Mouse (Mus musculus) hindbrain, embryonic 14.5 days (tissue): ENCODE data around the gene Vps45. TPM values are rescaled to one million over a fixed set of nuclear protein-coding genes. Genes with fewer than 3 reads are reported as not detected.

Experiments
- ATAC-seq: fragments of 200-750 bp; cut with Nextera tagmentation; 2 replicates; pipeline ENCODE4 v1.8.0; 2017; ENCODE audit warnings: moderate number of reproducible peaks, mild to moderate bottlenecking, moderate TSS enrichment, moderate library complexity; ENCODE audit not compliant: low FRiP score
- DNase-seq: peaks from one replicate; pipeline ENCODE4 v3.0.0-alpha.2; 2015; ENCODE audit warnings: low spot score
- H3K27ac ChIP-seq: fragments of 300-500 bp; sonication (generic); 2 replicates; pipeline ENCODE4 v1.5.1; 2014; ENCODE audit warnings: mild to moderate bottlenecking, moderate library complexity
- H3K27me3 ChIP-seq: fragments of 300-500 bp; sonication (generic); 2 replicates; pipeline ENCODE4 v1.6.1; 2014; ENCODE audit warnings: mild to moderate bottlenecking, low read length, mixed read lengths; ENCODE audit not compliant: control insufficient read depth, insufficient read depth
- H3K36me3 ChIP-seq: fragments of 300-500 bp; sonication (generic); replicated peaks from 2 replicates; pipeline ENCODE4 v1.6.1; 2014; ENCODE audit not compliant: control insufficient read depth, insufficient read depth
- H3K4me1 ChIP-seq: fragments of 300-500 bp; sonication (generic); replicated peaks from 2 replicates; pipeline ENCODE4 v1.6.1; 2014; ENCODE audit warnings: antibody characterized with exemption, low read length, mixed read lengths; ENCODE audit not compliant: control insufficient read depth, insufficient read depth
- H3K4me2 ChIP-seq: fragments of 300-500 bp; sonication (generic); replicated peaks from 2 replicates; pipeline ENCODE4 v1.6.1; 2014; ENCODE audit warnings: mild to moderate bottlenecking, moderate library complexity
- H3K4me3 ChIP-seq: fragments of 300-500 bp; sonication (generic); replicated peaks from 2 replicates; pipeline ENCODE4 v1.5.1; 2014; ENCODE audit warnings: mild to moderate bottlenecking, low read length
- H3K9ac ChIP-seq: fragments of 300-500 bp; sonication (generic); 2 replicates; pipeline ENCODE4 v1.6.1; 2014
- H3K9me3 ChIP-seq: fragments of 300-500 bp; sonication (generic); 2 replicates; pipeline ENCODE4 v1.6.1; 2016; ENCODE audit warnings: low read length; ENCODE audit not compliant: control insufficient read depth
- WGBS: fragments of 180-500 bp; shearing (Covaris S2); extraction: QIAGEN DNeasy Blood & Tissue Kit; methylation state at CpG from one replicate; pipeline ENCODE4 v1.1.7; 2014; 5-methylcytosine and 5-hydroxymethylcytosine counted together
- polyA plus RNA-seq: library from polyadenylated mRNA; unstranded; fragments of >200 nt; fragmentation: Nextera tagmentation; extraction: Ambion mirVana; gene quantifications from 2 replicates; pipeline ENCODE4 v1.2.1, GENCODE M21; 2014

Gene Vps45
- polyA plus RNA-seq, 1 experiment from 2014 or later, result 46.8 TPM

DNA sequence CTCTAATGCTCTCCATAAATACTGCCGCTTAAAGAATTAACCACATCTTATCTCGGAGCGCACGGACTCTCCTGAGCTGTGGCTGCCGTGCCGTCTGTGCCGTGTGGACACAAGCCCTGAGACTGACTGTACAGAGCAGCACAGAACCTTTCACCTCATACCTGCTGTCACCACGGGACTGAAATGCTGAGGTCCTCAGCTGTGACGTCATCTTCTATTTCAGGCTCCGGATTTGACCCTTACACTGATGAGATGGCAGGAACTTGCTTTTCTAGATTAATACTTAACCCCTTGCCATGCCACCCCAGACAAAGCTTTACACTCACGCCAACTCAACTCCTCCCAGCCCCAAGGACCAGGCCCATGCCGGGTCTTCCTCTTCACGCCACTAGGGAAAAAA, 35.9 kb upstream of the Vps45 start:
- Histone ChIP-seq H3K4me2 (no peak overlapping the region), H3K4me1 (no peaks in the 10 kb centered on the region), H3K9ac (no peak overlapping the region), H3K9me3 (no peaks in the 10 kb centered on the region), H3K27me3 (no peaks in the 10 kb centered on the region), H3K4me3 (no peak overlapping the region), H3K27ac (no peak overlapping the region), H3K36me3 (no peaks in the 10 kb centered on the region)
- ATAC-seq (no peak), DNase-seq (no peak)
- WGBS, result 86% methylated on average over 13 of the region's 13 CpGs

DNA sequence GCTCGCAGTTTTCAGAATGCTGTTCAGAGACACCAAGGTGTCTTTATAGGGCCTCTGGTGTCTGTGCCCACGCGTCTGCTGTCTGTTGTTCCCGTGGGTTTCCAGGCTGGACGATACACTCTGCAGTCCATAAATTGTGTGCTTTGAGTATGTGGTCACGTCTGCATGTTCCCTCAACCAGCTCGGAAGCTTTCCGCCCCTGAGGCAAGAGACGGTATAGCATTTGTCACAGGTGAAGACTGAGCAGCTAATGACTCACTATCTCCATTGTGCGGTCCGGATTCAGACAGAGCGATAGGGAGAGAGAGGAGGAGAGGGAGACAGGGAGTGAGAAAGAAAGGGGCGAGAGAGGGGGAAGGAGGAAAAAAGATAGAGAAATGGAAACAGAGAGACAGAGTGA, 35.2 kb upstream of the Vps45 start:
- 64% methylated on average over 13 of the region's 13 CpGs for WGBS
- Histone ChIP-seq H3K36me3 (no peaks in the 10 kb centered on the region), H3K27me3 (no peaks in the 10 kb centered on the region), H3K4me2 (no peak overlapping the region), H3K9me3 (no peaks in the 10 kb centered on the region), H3K4me1 (no peaks in the 10 kb centered on the region), H3K27ac (no peak overlapping the region), H3K9ac (no peak overlapping the region), H3K4me3 (no peak overlapping the region)
- ATAC-seq (no peak), DNase-seq (no peak)

DNA sequence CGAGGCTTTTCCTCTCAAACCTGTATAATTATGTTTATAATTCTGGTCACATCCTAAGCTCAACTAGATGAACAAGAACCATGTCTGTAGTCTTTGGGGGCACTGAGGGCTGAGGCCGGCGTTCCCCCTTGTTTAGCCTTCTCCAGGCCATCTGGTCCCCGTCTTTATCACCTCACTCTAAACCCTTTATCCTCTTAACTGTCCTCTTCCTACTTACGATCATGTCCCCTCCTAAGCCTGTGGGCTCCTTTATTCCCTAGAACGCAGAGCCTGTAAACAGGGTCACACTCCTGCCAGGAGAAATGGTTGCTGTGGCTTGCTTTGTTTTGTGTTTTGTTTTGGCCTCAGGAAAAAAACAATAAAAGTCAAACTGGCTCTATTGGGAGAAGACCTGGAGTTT, 33.7 kb upstream of the Vps45 start:
- no peaks in the 10 kb centered on the region for H3K9me3 ChIP-seq
- H3K4me2 ChIP-seq, result no peak overlapping the region
- DNase-seq, result no peak
- WGBS, result 76% methylated on average over 6 of the region's 6 CpGs
- no peaks in the 10 kb centered on the region for H3K27me3 ChIP-seq
- H3K27ac ChIP-seq, result no peak overlapping the region
- no peaks in the 10 kb centered on the region for H3K4me1 ChIP-seq
- no peaks in the 10 kb centered on the region for H3K36me3 ChIP-seq
- no peak overlapping the region for H3K4me3 ChIP-seq
- no peak for ATAC-seq
- H3K9ac ChIP-seq, result no peak overlapping the region

DNA sequence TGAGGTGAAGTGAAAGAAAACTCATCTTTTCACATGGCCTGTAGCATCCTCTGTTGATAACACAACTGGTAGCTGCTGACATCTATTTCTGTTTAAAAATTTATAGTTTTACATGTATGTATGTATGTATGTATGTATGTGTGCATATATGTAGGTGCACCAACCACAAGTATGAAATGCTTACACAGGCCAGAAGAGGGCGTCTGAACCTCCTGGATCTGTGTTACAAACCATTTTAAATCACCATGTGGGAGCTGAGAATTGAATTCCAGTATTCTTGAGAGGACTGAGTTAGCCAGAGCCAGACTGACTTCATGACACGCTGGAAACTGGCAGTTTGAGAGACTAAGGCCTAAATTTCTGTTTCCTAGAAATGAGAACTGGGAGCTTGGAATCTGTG, 32.9 kb upstream of the Vps45 start:
- no peak for ATAC-seq
- WGBS, result 72% methylated on average over 2 of the region's 2 CpGs
- H3K4me2 ChIP-seq, result no peak overlapping the region

DNA sequence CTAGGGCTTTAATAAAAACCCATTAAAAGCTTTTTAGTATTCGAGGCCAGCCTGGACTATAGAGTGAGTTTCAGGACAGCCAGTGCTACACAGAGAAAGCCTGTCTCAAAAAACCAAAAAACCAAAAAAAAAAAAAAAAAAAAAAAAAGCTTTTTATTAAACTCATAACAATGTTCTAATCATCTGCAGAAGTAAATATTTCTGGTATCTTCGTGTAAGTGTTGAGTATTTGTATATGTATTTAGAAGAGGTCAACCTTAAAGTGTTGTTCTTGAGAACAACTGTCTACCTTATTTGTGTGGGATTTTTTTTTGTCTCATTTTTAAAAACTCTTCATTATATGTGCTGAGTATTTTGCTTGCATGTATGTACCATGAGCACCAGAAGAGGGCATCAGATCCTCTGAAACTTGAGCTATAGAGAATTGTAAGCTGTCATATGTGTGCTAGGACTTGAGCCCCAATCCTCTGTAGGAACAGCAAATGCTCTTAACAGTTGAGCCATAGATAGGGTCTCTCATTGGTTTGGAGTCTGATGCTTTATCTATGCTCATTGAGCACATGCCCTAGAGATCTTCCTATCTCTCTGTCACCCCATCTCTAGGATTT, 31.7 kb upstream of the Vps45 start:
- ATAC-seq (no peak), DNase-seq (no peak)
- Histone ChIP-seq H3K27ac (no peak overlapping the region), H3K36me3 (no peaks in the 10 kb centered on the region), H3K4me3 (no peak overlapping the region), H3K4me2 (no peak overlapping the region), H3K4me1 (no peaks in the 10 kb centered on the region), H3K9me3 (no peaks in the 10 kb centered on the region), H3K27me3 (no peaks in the 10 kb centered on the region), H3K9ac (no peak overlapping the region)
- WGBS, result 76% methylated on average over 2 of the region's 2 CpGs

More for the DNA sequence above, 32.9 kb upstream of the Vps45 start:
- no peaks in the 10 kb centered on the region for H3K4me1 ChIP-seq
- no peak for DNase-seq
- H3K9ac ChIP-seq, result no peak overlapping the region
- no peaks in the 10 kb centered on the region for H3K9me3 ChIP-seq
- no peak overlapping the region for H3K4me3 ChIP-seq
- H3K27ac ChIP-seq, result no peak overlapping the region
- no peaks in the 10 kb centered on the region for H3K36me3 ChIP-seq
- no peaks in the 10 kb centered on the region for H3K27me3 ChIP-seq

DNA sequence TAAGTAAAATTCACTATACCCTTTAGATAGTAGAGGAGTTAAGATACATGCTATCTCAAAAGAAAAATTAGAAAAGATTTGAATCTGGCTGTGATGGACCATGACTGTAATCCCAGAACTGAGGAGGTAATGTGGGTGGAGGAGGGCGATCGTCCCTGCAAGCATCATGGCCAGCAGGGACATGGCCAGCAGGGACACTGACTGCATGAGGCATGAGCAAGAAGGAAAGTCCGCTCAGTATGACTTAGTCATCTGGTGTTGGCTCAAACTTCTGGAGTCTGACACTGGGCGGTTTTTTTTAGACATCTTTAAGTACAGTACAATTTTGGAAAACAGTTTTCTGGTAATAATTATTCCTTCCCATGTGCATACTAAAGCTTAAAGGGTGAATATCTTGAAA, 29.5 kb upstream of the Vps45 start:
- Histone ChIP-seq H3K27me3 (no peaks in the 10 kb centered on the region), H3K4me3 (no peak overlapping the region), H3K9me3 (no peaks in the 10 kb centered on the region), H3K4me2 (no peak overlapping the region), H3K27ac (no peak overlapping the region), H3K9ac (no peak overlapping the region), H3K4me1 (no peaks in the 10 kb centered on the region), H3K36me3 (no peaks in the 10 kb centered on the region)
- DNase-seq, result no peak
- 84% methylated on average over 4 of the region's 4 CpGs for whole genome bisulfite sequencing
- ATAC-seq, result no peak

DNA sequence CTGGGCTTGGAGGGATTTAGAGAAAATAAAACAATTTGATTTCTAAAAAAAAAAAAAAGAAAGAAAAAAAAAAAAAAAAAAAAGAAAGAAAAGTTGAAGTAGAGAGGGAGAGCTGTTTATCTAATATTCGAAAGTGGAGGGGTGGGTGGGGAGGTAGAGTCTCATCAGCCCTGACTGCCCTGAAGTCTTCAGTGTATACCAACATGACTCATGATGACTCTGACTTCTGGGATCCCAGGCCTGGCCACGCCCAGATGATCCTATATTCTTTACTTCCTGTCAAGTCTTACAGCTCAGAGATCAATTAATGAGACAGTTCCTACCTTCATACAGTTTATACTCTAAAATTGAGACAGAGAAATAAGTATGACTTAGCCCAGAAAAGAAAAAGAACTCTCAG, 29.0 kb upstream of the Vps45 start:
- Histone ChIP-seq H3K4me2 (no peak overlapping the region), H3K27me3 (no peaks in the 10 kb centered on the region), H3K9me3 (no peaks in the 10 kb centered on the region), H3K27ac (no peak overlapping the region), H3K4me1 (no peaks in the 10 kb centered on the region), H3K9ac (no peak overlapping the region), H3K36me3 (no peaks in the 10 kb centered on the region), H3K4me3 (no peak overlapping the region)
- WGBS, result 75% methylated on average over 2 of the region's 2 CpGs
- no peak for DNase-seq
- no peak for ATAC-seq

DNA sequence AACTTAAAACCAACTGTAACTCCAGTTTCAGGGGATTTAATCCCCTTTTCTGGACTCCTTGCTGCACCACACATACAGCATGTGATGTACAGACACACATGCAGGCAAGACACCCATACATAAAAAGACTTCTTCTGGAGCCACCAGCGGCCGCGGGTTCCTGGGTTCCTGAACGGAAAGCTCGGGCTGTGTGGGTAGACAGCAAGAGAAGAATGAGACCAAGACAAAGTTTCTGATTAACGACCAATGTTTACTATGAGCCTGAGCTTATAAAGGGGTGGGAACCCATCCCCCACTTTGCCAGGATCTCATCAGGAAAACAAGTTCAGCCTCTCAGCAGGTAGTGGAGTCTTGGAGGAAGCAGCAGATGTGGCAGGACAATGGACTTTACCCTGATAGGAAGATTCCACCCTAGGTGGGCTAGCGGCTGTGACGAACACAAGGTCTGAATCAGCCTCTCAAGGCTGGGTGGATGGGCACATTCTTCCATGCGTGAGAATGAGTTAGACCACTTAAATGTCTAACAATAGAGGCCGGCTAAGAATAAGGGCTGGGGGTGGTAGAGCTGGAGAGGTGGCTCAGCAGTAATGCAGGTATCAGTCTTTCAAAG, 26.0 kb upstream of the Vps45 start:
- no peaks in the 10 kb centered on the region for H3K4me1 ChIP-seq
- DNase-seq (no peak), ATAC-seq (no peak)
- H3K4me2 ChIP-seq, result no peak overlapping the region
- H3K4me3 ChIP-seq, result no peak overlapping the region
- 73% methylated on average over 10 of the region's 10 CpGs for WGBS
- H3K9ac ChIP-seq, result no peak overlapping the region
- H3K36me3 ChIP-seq, result no peaks in the 10 kb centered on the region
- no peak overlapping the region for H3K27ac ChIP-seq
- H3K27me3 ChIP-seq, result no peaks in the 10 kb centered on the region
- H3K9me3 ChIP-seq, result no peaks in the 10 kb centered on the region

DNA sequence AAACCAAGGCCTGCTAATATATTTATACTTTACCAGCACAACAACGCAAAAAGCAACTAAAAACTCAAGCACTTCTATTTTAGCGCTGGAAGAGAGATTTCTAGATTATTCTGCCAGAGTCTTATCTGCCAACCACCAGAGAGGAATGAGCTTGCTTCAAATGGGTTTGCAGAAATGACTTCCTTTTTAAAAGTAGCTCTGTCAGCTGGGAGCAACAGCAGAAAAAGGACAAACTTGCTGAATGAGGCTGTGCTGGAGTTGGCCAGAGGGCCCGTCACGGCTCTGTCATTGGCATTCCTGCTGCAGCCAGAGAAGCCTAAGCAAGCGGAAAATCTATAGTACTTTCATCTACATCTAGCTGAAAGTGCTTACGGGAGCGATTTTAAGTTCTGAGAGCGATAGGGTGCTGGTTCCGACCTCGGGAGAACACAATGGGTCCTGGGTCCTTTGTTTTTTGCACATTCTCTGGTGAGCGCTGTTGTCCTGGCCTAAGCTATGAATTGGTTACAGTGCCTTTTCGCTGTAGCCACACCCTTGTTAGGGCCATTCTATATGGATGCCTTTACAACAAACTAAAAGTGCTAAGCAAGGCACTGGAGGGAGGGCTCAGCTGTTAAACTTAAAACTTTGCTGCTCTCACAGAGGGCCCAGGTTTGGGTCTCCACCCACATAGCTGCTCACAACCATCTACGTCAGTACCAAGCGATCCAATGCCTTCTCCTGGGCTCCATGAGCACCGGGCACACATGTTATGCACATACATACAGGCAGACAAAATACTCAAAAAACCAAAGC, 24.6 kb upstream of the Vps45 start:
- no peaks in the 10 kb centered on the region for H3K9me3 ChIP-seq
- no peak overlapping the region for H3K27ac ChIP-seq
- no peaks in the 10 kb centered on the region for H3K36me3 ChIP-seq
- no peak overlapping the region for H3K4me3 ChIP-seq
- DNase-seq (no peak), ATAC-seq (no peak)
- no peaks in the 10 kb centered on the region for H3K27me3 ChIP-seq
- H3K9ac ChIP-seq, result no peak overlapping the region
- 60% methylated on average over 15 of the region's 15 CpGs for WGBS
- no peaks in the 10 kb centered on the region for H3K4me1 ChIP-seq
- H3K4me2 ChIP-seq, result no peak overlapping the region
